Mouse (Mus musculus) lung, adult 18-20 months (tissue): ENCODE data around the gene Col12a1.

Experiments used
- DNase-seq, 2 experiments: peaks; one replicate each; pipeline ENCODE4 v3.0.0; 2022; ENCODE audit warnings: mixed read lengths in 2 of 2

Col12a1 gene

GRCm38 (mm10) chr9:79603448-79603847 is 115.2 kb downstream of the Col12a1 start:
- no peak for DNase-seq

GRCm38 (mm10) chr9:79600237-79600570 is 118.4 kb downstream of the Col12a1 start:
- no peak for DNase-seq

- DNase-seq, result no peak
These were observed 119.0 kb downstream of the Col12a1 start for GRCm38 (mm10) chr9:79599395-79600236.

- no peak for DNase-seq
These were observed 120.1 kb downstream of the Col12a1 start for GRCm38 (mm10) chr9:79598578-79598977.

- DNase-seq, result no peak
These were observed 132.0 kb downstream of the Col12a1 start for GRCm38 (mm10) chr9:79586415-79587195.

GRCm38 (mm10) chr9:79566838-79567237 is 151.8 kb downstream of the Col12a1 start:
- DNase-seq, result no peak

GRCm38 (mm10) chr9:79553297-79553696 is 165.3 kb downstream of the Col12a1 start:
- DNase-seq, result no peak
